Mouse (Mus musculus): ENCODE data around the gene Olfr1015. TPM values are rescaled to one million over a fixed set of nuclear protein-coding genes. Genes with fewer than 3 reads are reported as not detected.

Gene Olfr1015
- total RNA-seq (2021) (not detected), polyA plus RNA-seq (2012; rRNA removed) (not detected in 2 replicates)
- long read RNA-seq = 0 reads

- DNase-seq = no peak
Measured at GRCm38 (mm10) chr2:85781717-85782116, at the start of gene Olfr1015. TSS of gene Olfr1015 (plus strand) at chr2:85782017.

GRCm38 (mm10) chr2:85753822-85754221, 28.0 kb upstream of the Olfr1015 start:
- DNase-seq = no peak

GRCm38 (mm10) chr2:85762666-85763065, 19.2 kb upstream of the Olfr1015 start, which contains the start of gene Olfr1012:
TSS of gene Olfr1012 (minus strand) at chr2:85762766.
- DNase-seq = no peak

- no peak for DNase-seq
Measured at GRCm38 (mm10) chr2:85766798-85767197, 15.0 kb upstream of the Olfr1015 start, which contains the start of gene Olfr1013. TSS of gene Olfr1013 (plus strand) at chr2:85767098.

GRCm38 (mm10) chr2:85772413-85772812, 9.4 kb upstream of the Olfr1015 start, which contains the start of gene Olfr1014:
TSS of gene Olfr1014 (plus strand) at chr2:85772713.
- DNase-seq = no peak

- DNase-seq = no peak
Measured at GRCm38 (mm10) chr2:85792331-85792730, 10.5 kb downstream of the Olfr1015 start.

- no peak for DNase-seq
Measured at GRCm38 (mm10) chr2:85802444-85802843, 20.6 kb downstream of the Olfr1015 start, which contains the start of gene Olfr1016. TSS of gene Olfr1016 (minus strand) at chr2:85802544.

GRCm38 (mm10) chr2:85804501-85804900, 22.7 kb downstream of the Olfr1015 start:
- DNase-seq = no peak

GRCm38 (mm10) chr2:85818179-85818578, 36.4 kb downstream of the Olfr1015 start, which contains the start of gene Olfr1018:
TSS of gene Olfr1018 (plus strand) at chr2:85818479.
- DNase-seq = no peak

Other genes starting within 250 kb of the Olfr1015 start
- not detected for gene Olfr996, start 202.8 kb upstream of the Olfr1015 start, total RNA-seq (2021)
- gene Olfr996, start 202.8 kb upstream of the Olfr1015 start, polyA plus RNA-seq (2012; rRNA removed) = 0.13 and 0.16 TPM in 2 replicates
- not detected for gene Olfr998, start 193.1 kb upstream of the Olfr1015 start, total RNA-seq (2021)
- not detected in 2 replicates for gene Olfr998, start 193.1 kb upstream of the Olfr1015 start, polyA plus RNA-seq (2012; rRNA removed)
- gene Olfr1000, start 170.1 kb upstream of the Olfr1015 start, total RNA-seq (2021) = not detected
- not detected in 2 replicates for gene Olfr1000, start 170.1 kb upstream of the Olfr1015 start, polyA plus RNA-seq (2012; rRNA removed)
- gene Olfr1002, start 131.3 kb upstream of the Olfr1015 start, total RNA-seq (2021) = not detected
- not detected in 2 replicates for gene Olfr1002, start 131.3 kb upstream of the Olfr1015 start, polyA plus RNA-seq (2012; rRNA removed)
- gene Olfr154, start 117.6 kb upstream of the Olfr1015 start, total RNA-seq (2021) = not detected
- not detected in 2 replicates for gene Olfr154, start 117.6 kb upstream of the Olfr1015 start, polyA plus RNA-seq (2012; rRNA removed)
- not detected for gene Olfr1006, start 103.2 kb upstream of the Olfr1015 start, total RNA-seq (2021)
- gene Olfr1006, start 103.2 kb upstream of the Olfr1015 start, polyA plus RNA-seq (2012; rRNA removed) = not detected in 2 replicates
- not detected for gene Olfr1008, start 92.6 kb upstream of the Olfr1015 start, total RNA-seq (2021)
- not detected in 2 replicates for gene Olfr1008, start 92.6 kb upstream of the Olfr1015 start, polyA plus RNA-seq (2012; rRNA removed)
- gene Olfr1009, start 66.6 kb upstream of the Olfr1015 start, total RNA-seq (2021) = under 1 TPM in 1 of 2 experiments, not detected in 1; 0.07 TPM
- not detected in 2 replicates for gene Olfr1009, start 66.6 kb upstream of the Olfr1015 start, polyA plus RNA-seq (2012; rRNA removed)
- not detected for gene Olfr1012, start 19.3 kb upstream of the Olfr1015 start, total RNA-seq (2021)
- not detected in 2 replicates for gene Olfr1012, start 19.3 kb upstream of the Olfr1015 start, polyA plus RNA-seq (2012; rRNA removed)
- gene Olfr1013, start 14.9 kb upstream of the Olfr1015 start, total RNA-seq (2021) = under 1 TPM in 1 of 2 experiments, not detected in 1; 0.21 TPM
- gene Olfr1013, start 14.9 kb upstream of the Olfr1015 start, polyA plus RNA-seq (2012; rRNA removed) = not detected in 2 replicates
- gene Olfr1014, start 9.3 kb upstream of the Olfr1015 start, total RNA-seq (2021) = not detected
- gene Olfr1014, start 9.3 kb upstream of the Olfr1015 start, polyA plus RNA-seq (2012; rRNA removed) = not detected in 2 replicates
- gene Olfr1016, start 20.5 kb downstream of the Olfr1015 start, total RNA-seq (2021) = not detected
- gene Olfr1016, start 20.5 kb downstream of the Olfr1015 start, polyA plus RNA-seq (2012; rRNA removed) = not detected in 2 replicates
- gene Olfr1018, start 36.5 kb downstream of the Olfr1015 start, total RNA-seq (2021) = not detected
- not detected in 2 replicates for gene Olfr1018, start 36.5 kb downstream of the Olfr1015 start, polyA plus RNA-seq (2012; rRNA removed)
- not detected for gene Olfr1019, start 63.5 kb downstream of the Olfr1015 start, total RNA-seq (2021)
- not detected in 2 replicates for gene Olfr1019, start 63.5 kb downstream of the Olfr1015 start, polyA plus RNA-seq (2012; rRNA removed)
- not detected for gene Olfr1020, start 65.0 kb downstream of the Olfr1015 start, total RNA-seq (2021)
- gene Olfr1020, start 65.0 kb downstream of the Olfr1015 start, polyA plus RNA-seq (2012; rRNA removed) = not detected in 2 replicates
- not detected for gene Olfr1022, start 86.6 kb downstream of the Olfr1015 start, total RNA-seq (2021)
- gene Olfr1022, start 86.6 kb downstream of the Olfr1015 start, polyA plus RNA-seq (2012; rRNA removed) = not detected in 2 replicates
- gene Olfr1023, start 103.6 kb downstream of the Olfr1015 start, total RNA-seq (2021) = not detected
- not detected in 2 replicates for gene Olfr1023, start 103.6 kb downstream of the Olfr1015 start, polyA plus RNA-seq (2012; rRNA removed)
- gene Olfr1024, start 123.0 kb downstream of the Olfr1015 start, total RNA-seq (2021) = not detected
- gene Olfr1024, start 123.0 kb downstream of the Olfr1015 start, polyA plus RNA-seq (2012; rRNA removed) = not detected in 2 replicates
- gene Olfr1025-ps1, start 133.2 kb downstream of the Olfr1015 start, total RNA-seq (2021) = not detected
- gene Olfr1025-ps1, start 133.2 kb downstream of the Olfr1015 start, polyA plus RNA-seq (2012; rRNA removed) = not detected in 2 replicates
- gene Olfr1026, start 139.5 kb downstream of the Olfr1015 start, total RNA-seq (2021) = not detected
- not detected in 2 replicates for gene Olfr1026, start 139.5 kb downstream of the Olfr1015 start, polyA plus RNA-seq (2012; rRNA removed)
- not detected for gene Olfr1028, start 168.4 kb downstream of the Olfr1015 start, total RNA-seq (2021)
- gene Olfr1028, start 168.4 kb downstream of the Olfr1015 start, polyA plus RNA-seq (2012; rRNA removed) = not detected in 2 replicates
- gene Olfr1029, start 191.9 kb downstream of the Olfr1015 start, total RNA-seq (2021) = not detected
- gene Olfr1029, start 191.9 kb downstream of the Olfr1015 start, polyA plus RNA-seq (2012; rRNA removed) = 0.09 TPM in 1 of 2 replicates, not detected in the other
- under 1 TPM in 1 of 2 experiments, not detected in 1; 0.09 TPM for gene Olfr1030, start 197.3 kb downstream of the Olfr1015 start, total RNA-seq (2021)
- gene Olfr1030, start 197.3 kb downstream of the Olfr1015 start, polyA plus RNA-seq (2012; rRNA removed) = not detected in 2 replicates
- gene Olfr1031, start 208.3 kb downstream of the Olfr1015 start, total RNA-seq (2021) = not detected
- not detected in 2 replicates for gene Olfr1031, start 208.3 kb downstream of the Olfr1015 start, polyA plus RNA-seq (2012; rRNA removed)
- gene Olfr1032, start 223.5 kb downstream of the Olfr1015 start, total RNA-seq (2021) = not detected
- gene Olfr1032, start 223.5 kb downstream of the Olfr1015 start, polyA plus RNA-seq (2012; rRNA removed) = not detected in 2 replicates
- gene Olfr1033, start 238.6 kb downstream of the Olfr1015 start, total RNA-seq (2021) = 1 to 10 TPM; 3.4 to 4.4 TPM
- gene Olfr1033, start 238.6 kb downstream of the Olfr1015 start, polyA plus RNA-seq (2012; rRNA removed) = 0.19 and 0.42 TPM in 2 replicates

Measured in adrenal gland, adult 2 months (tissue).